Mouse (Mus musculus) adrenal gland, adult (tissue): ENCODE measurements around the gene Rab14.

Experiments
- DNase-seq, 2 experiments: peaks; one replicate each; pipeline ENCODE4 v3.0.0; 2022 to 2023; ENCODE audit warnings: low spot score in 1 of 2; ENCODE audit not compliant: inconsistent age in 2 of 2

The Rab14 gene

DNA sequence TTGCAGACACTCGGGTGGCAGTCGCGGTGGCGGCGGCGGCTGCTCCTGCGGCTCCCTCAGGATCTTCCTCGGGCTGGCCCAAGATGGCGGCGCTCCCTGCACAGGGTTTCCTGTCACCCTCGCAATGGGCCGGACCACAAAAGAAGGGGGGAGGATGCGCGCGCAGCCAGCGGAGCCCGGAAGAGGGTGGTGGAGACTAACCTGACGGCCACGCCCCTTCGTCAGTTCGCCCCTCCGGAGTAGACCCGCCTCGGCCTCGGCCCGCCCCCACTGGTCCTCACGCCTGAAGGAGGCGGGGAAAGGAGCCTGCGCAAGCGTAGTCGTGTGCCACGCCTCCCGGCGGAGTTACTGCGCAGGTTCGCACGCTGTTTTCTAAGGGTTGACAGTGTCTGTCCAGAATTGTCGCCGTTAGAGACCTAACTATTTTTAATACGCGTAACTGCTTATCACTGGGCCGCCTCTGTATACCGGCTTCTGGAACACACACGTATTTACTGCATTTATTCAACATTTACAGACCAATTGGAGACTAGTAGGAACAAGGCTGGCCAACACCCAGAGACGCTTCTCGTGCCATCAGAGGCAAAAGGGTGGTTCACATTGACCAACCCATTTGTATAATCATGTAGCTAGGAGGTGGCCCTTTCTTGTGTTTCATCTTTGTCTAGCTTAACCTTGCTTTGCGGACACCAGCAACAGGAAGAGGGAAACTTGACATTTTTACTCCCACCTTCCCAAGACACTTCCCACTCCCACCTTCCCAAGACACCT is at the start of gene Rab14:
TSS of gene Rab14 (minus strand) at position 223 of the 771 bp plus-strand sequence.
- peak; percentile 100 for DNase-seq

DNA sequence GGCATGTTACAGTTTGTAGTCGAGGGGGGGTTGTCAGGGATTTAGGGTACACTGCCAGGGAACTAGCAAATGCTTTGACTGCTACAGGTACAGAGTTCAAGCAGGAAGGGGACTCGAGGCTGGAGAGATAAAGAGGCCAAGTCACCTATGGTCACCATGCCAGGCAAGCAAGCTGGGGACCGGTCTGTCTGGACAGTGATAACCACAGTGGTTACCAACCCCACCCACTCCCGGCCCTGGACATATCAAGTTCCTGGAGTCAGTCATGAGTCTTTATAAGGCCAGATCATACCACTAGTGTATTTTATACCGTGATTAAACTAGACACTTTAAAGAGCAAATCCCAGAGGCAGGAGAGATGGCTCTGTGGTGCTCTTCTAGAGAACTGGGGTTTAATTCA is 46.8 kb upstream of the Rab14 start:
- DNase-seq, result no peak

DNA sequence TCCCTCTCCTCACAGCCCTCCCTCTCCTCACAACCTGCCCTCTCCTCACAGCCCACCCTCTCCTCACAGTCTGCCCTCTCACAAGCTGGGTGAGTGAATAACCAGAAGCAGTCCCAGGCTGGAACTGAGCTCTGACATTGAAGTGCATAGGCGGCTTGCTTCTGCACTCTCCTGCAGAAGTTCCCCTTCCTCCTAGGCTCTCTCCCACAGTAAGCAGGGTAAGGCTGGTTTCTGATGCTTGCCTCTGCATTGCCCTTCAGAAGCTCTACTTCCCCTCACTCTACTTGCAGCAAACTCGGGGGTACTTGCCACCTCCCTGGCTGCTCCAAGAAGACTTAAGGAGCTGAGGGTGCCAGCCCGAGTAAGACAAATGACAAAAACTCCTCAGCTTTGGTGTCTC is 43.3 kb upstream of the Rab14 start:
- no peak for DNase-seq

DNA sequence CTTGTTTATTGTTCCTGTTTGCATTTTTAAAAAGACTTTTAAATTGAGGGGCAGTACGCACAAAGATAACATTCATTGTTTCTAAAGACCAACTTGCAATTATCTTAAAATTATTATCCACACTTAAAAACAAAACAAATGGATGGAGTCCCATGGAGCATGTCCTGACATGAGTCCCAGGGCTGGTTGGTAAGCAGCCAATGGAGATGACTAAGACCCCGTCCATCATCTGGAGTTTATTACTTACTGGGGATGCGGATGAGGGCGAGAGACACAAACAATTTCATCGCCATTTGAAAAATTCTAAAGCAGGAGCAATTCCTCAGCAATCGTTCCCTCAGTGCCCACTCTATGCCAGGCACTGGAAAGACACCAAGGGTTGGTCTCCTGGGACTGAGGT is 34.1 kb upstream of the Rab14 start:
- DNase-seq, result peak in 1 of 2 experiments; percentile 58

DNA sequence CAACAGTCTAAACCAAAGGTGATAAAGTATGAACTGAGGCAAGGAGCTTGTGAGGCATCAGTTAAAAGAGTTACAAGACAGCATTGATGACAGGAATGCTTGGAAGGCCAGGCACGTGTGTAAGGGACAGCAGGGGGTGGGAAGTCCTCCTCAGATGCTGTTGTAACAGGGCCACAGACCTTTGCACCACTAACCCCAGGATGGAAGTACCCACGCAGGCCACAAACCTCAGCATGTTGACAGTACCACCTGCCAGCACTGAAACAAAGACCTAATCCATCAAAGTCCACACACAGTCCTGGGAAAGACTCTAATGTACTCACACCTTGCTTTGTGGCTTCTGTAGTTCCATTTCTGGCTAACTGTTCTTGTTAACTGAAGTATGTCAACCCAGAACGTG is 33.0 kb upstream of the Rab14 start:
- DNase-seq, result no peak

DNA sequence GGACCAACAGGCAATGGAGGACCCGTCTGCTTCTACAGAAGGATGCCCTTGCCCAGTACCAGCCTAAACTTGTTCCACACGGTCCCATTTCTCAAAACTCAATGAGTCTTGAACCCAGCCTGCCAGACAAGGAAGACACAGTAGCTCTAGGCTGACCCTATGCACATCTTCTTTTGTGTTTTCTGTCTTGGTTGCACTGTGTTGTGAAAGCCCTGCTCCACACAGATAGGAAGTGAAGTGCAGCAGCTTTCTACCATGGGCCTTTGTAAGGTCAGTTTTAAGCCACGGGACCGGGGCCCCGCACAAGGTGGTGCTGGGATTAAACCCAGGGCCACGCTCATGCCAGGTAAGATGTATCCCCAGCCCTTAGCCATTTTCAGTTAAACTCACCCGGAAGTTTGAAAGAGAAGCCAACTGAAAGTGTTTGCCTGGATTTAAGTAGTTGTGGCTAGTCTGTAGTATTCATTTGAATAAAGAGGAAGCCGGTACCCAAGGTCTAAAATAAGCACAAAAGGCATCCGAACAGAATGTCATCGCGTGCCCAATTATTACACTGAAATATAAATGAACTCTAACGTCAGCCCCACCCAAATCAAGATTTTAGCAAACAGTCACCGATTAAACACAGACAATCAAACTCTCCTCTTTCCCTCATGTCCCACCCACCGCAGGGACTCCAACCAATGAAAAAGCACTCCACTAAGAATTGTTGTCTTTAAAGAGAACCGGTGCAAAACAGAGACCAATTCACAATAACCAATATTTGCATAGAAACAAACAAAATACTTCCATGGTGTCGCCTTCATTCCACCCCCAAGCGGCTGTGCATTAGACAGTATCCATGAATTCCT is 31.9 kb upstream of the Rab14 start:
- no peak for DNase-seq

DNA sequence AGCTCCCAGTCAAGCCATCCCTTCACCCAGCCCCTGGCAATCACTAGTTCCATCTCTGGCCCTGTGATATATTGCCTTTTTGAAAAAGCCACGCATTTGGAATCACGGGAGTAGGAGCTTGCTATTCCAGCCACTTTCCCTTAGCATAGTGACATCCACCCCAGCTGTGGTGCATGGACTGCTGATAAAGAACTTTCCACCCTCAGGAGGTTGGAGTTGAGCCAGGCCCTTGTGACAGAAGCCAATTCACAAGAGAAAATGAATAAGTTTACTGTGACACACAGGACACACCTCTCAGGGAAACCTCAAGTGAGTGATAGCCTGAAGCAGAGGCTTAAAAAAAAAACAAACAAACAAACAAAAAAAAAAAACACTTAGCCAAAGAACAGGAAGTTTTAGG is 31.0 kb upstream of the Rab14 start:
- peak in 1 of 2 experiments; percentile 51 for DNase-seq

DNA sequence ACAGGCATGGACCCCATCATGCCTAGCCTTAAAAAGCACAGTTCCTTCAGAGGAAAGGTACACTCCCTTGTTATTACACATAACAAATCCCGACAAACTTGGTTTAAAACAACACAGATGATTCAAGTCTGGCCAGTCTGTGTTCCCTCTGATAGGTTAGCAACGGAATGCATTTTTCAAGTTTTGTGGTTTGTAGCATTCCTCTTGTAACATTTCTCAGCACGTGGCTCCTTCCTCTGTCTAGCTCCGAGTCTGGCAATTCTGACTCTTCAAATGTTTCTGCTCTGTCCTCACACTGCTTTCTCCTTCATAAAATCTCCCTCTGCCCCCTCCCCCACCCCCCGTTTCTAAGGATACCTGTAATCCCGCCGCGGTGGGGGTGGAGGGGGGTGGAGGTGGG is 29.3 kb upstream of the Rab14 start:
- no peak for DNase-seq

DNA sequence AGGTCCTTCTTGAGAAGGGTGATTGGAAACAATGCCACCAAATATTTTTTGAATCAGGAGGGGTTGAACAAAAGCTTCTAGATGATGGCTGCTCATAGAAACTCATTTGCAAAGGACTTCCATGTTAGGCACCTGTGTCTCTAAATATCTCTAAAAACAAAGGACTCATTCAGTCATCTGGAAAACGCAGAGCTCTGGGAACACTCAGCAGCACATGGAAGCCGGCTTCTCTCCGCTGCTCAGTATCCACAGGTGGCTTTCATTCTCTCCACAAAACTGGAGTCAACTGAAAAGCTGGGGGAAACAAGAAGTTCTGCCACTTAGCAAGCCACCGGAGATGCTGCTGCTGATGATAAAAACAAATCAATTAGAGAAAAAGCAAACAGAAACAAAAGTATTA is 27.2 kb upstream of the Rab14 start:
- no peak for DNase-seq

DNA sequence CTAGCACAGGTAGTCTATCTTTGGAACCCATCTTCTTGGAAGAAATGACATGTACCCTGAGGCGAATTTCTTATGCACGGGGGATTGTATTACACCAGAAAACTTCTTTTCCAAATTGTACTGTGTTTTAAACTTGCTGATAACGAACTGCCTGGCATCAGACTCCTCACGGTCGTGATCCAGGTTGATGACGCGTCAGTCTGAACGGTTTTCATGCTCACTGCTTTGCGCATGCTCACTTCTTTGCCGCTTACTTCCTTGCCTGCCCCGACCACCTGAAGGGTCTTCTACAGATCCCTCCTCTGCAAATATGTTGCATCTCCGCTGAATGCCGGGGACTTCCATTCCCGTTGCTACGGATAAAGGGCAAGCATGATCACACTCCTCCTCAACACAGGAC is 23.4 kb upstream of the Rab14 start:
- no peak for DNase-seq

DNA sequence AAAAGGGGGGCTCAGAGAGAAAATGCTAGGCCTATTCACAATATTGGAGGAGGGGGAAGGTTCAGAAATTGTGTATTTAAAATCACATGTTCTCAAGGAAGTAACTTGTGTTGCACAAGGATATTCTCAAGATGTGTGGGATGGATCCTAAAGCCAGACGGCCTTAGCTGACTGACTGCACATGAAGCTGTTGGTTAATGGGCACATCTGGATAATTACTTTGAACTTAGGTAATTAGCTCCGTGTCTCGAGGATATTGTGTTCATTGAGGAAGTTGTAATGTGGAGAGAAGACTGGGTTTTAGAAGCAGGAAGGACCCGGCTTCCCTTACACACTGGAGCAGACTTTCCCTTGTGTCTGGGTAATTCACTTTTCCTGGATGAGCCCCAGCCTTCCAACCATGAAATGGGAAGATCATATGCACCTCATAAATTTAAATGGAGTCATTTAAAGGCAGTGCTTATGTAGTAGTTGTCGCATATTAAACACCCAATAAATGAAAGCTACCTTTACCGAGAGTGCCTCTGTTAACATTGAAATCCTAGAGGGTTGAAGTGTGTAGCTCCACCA is 22.0 kb upstream of the Rab14 start:
- DNase-seq, result no peak

DNA sequence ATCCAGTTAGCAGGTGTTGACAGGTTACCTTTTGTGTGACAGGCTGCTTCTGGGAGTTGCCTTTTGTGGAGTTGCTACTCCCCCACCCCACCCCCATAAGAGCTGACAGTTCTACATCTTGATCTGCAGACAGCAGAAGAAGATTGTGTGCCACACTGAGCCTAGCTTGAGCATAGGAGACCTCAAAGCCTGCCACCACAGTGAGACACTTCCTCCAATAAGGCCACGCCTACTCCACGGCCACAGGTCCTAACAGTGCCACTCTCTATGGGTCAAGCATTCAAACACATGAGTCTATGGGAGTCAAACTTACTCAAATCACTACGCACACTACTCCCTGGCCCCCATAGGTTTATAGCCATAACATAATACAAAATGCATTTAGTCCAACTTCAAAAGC is 17.8 kb upstream of the Rab14 start:
- DNase-seq, result no peak

DNA sequence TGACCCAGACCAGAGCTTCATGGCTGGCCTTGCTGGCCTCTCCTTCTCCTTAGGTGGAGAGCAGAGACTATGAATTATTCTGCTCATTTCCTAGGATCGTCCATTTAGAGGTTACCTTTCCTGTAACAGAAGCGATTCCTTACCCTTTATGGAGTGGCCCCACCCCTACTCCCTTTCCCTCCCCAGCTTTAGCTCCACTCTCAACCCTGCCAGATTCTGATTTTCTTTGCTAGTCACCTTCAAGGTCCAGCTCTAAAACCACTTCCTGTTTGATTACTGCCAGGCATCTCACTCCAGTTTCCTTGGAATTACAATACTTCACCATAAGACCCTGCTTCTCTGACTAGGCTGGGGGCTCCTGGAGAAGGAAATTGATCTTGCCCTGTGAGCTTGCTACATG is 15.8 kb upstream of the Rab14 start:
- DNase-seq, result no peak

DNA sequence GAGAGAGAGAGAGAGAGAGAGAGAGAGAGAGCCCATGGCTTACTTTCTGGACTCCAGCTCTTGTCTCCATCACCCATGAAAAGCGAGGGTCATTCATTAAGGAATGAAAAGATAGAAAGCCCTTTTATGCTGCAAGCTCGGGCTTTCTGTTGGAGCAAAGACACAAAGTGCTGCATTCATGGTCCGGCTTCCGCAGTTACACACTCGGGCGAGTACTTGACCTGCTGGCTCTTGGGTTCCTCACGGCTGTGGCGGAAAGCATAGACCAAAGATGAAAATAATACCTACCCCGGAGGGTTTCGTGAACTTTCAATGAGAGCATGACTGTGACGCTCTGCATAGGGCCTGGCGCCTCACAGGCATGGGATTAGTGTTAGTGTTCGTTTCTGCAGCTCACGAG is 14.4 kb upstream of the Rab14 start:
- DNase-seq, result no peak

DNA sequence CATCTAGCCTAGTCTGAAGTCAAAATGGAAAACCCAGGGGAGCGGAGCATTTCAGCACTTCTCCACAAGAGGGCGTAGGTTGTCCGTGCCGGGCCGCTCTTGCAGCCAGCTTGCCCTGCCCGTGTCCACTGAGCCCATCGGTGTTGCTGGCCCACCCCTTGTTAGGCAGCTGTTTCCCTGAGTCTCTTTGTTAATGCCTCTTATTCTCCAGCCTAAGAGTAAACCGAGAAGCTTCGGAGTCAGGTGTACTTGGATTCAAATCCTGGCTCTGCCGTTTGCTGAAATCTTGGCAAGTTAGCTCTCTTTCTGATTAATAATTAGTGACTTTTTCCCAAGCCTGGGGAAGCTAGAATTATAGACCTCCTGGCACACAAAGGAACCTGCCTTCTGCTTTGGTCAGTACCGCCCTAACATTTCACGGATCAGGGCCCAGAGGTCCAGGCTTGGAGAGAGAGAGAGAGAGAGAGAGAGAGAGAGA is 14.0 kb upstream of the Rab14 start:
- peak; percentile 84 to 95 for DNase-seq

DNA sequence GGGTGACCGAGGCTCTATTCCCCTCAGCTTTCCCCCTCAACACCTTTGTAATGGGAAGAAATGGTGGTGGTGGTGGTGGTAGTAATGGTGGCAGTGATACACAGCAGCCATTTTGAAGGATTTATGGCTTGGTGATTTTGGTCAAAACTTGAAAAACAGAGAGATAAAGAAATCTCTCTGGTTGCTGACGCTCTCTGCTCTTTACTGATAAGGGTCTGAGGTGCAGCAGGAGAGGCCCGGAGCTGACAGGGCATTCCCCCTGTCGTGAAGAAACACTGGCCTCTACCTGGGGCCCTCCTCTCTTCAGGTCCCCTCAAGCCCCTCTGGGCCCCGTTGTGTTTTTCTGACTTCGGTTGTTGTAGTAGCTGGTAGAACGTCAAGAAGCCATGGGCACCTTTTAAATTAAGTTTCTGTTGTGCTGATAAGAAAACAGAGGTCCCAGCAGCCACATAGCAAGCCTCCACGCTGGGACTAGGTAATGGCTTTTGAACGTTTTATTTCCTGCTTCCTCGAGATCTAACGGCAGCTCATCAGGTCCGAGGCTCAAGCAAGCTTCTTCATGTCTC is 12.5 kb upstream of the Rab14 start:
- DNase-seq, result no peak

DNA sequence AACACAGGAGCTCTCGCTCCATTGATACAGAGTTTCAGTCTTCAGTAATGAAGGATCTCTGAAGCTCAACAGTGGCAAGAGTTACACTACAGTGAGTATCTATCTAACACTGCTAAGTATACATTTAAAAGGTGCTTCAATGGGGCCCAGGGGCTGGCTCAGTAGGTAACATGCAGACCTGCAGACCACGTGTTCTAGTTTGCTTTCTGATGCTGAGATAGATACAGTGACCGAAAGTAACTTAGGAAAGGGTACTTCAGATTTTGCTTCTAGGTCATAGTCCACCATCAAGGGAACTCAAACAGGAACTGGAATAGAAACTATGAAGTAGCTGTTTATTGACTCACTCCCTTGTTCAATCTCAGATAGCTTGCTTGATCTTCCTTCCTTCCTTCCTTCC is 10.8 kb upstream of the Rab14 start:
- no peak for DNase-seq

DNA sequence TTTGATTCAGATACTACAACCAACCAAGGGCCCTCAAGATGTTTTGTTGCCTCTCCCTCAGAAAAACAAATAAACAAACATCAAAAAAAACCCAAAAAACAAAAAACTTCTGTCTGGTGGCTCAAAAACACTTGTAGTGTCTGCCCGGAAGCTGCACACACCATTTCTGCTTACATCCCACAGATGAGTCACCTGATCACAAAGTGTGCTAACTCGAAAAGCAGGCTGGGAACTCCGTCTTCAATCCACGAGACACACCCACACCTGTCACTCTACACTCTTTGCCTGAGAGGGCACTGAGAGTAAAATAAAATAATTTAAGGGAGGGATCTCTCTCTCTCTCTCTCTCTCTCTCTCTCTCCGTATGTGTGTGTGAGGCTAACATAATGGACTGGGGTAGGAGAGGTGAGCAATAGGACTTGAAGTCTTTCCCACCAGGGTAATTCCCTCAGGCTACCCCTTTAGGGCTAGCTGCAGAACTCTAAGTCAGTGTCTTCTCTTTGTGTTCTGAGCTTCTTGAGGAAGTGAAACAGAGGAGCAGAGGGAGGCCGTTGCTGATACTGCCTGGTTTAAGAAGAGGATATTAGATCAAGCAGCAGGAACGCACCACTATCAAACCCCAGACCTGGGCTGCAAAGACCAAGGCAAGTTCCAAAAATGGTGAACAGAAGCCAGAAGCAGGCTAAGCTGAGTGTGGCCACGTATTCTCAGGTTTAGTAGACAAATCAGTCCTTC is 8.2 kb upstream of the Rab14 start:
- no peak for DNase-seq

DNA sequence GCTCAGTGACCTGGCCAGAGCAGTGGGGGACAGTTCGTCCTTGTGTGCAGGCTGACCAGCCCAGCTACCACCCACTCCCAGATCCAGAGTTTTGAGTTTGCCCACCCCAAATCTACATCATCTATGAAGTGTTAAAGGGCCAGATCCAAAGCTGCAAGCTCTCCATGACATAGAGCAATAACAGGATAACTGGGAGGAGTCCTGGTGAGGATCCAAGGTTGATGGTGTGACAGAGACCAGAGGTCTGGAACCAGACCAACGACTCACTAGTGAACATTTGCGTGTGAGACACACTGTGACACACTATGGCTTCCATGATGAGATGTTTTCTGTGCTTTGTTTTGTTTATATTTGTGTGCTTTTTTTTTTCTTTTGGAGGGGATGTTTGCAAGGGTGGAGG is 7.1 kb upstream of the Rab14 start:
- peak in 1 of 2 experiments; percentile 65 for DNase-seq

DNA sequence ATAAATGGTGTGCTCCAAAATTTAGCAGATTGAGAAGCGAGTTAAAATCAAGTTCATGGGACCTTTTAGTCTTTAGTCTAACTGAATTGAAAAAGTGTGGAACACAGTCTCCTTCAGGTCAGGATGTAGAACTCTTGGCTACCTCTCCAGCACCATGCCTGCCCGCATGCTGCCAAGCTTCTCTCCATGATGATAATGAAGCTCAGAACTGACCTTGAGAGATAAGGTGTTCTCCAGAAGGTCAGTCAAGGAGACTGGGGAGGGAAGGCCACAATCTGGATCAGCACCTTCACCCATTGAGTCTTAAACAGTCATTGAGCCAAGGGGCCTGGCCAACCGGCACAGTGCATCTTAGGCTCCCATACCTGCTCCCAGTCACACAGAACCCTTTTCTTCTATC is 5.8 kb upstream of the Rab14 start:
- no peak for DNase-seq

DNA sequence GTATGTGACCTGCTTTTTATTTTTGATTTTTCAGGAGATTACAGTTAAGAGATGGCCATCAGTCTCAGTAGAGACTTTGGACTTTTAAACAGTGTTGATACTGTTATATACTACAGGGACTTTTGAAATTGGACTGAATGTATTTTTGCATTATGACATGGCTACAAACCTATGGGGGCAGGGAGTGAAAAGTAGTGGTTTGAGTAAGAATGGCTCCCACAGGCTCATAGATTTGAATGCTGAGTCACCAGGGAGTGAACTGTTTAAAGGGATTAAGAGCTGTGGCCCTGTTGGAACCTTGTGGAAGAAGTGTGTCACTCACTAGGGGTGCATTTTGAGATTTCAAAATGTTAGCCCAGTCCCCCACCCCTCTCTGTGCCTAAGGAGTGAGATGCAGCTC is 2.8 kb upstream of the Rab14 start:
- DNase-seq, result no peak
